ENCODE assay signal across 9 mouse cellular contexts in genomic region chr3:56000259-56000658, GRCm38 (mm10).
DNase-seq lines count a peak whose midpoint lies in the region; ATAC-seq and TF ChIP-seq lines count a peak whose summit lies in the region.
"Had no signal": no experiment of that assay in that cellular context is flagged by ENCODE, and none has a peak within 500 bp of the region (broad histone marks: within the 10 kb centered on the region; RNA-seq: fewer than 3 reads in every experiment).

No protein-coding gene starts in this region.

- no peaks in the 10 kb centered on the region for H3K4me1 ChIP-seq in liver, adult 2 months (ENCODE audit: control insufficient read depth, insufficient read depth, low read length)
- H3K4me1 ChIP-seq in forebrain, embryonic 15.5 days, result no peaks in the 10 kb centered on the region
- H3K4me1 ChIP-seq in neural tube, embryonic 14.5 days (ENCODE audit: control insufficient read depth, insufficient read depth, low read length), result no peaks in the 10 kb centered on the region
- H3K4me1 ChIP-seq: heart, embryonic 13.5 days had no signal

- WGBS in liver, adult 2 months, result 2% methylated on average over 1 of the region's 1 CpGs
- WGBS in forebrain, embryonic 15.5 days, result 6% methylated on average over 1 of the region's 1 CpGs
- WGBS in neural tube, embryonic 14.5 days, result 0% methylated on average over 1 of the region's 1 CpGs

- no peaks in the 10 kb centered on the region for H3K9me3 ChIP-seq in forebrain, embryonic 15.5 days
- H3K9me3 ChIP-seq in neural tube, embryonic 14.5 days (ENCODE audit: control insufficient read depth, low read length), result no peaks in the 10 kb centered on the region
- H3K9me3 ChIP-seq: heart, embryonic 13.5 days had no signal

- H3K4me3 ChIP-seq in liver, adult 2 months (ENCODE audit: insufficient read depth, low read depth, low read length), result no peak overlapping the region
- H3K4me3 ChIP-seq in forebrain, embryonic 15.5 days, result no peak overlapping the region
- H3K4me3 ChIP-seq in neural tube, embryonic 14.5 days (ENCODE audit: low read depth, low read length), result no peak overlapping the region
- H3K4me3 ChIP-seq: heart, embryonic 13.5 days; myocyte had no signal

- no peaks in the 10 kb centered on the region for H3K27me3 ChIP-seq in liver, adult 2 months (ENCODE audit: control insufficient read depth, insufficient read depth, low read length)
- H3K27me3 ChIP-seq in forebrain, embryonic 15.5 days, result no peaks in the 10 kb centered on the region
- H3K27me3 ChIP-seq in neural tube, embryonic 14.5 days (ENCODE audit: control insufficient read depth, insufficient read depth, low read length), result no peaks in the 10 kb centered on the region
- H3K27me3 ChIP-seq: heart, embryonic 13.5 days had no signal

- H3K9ac ChIP-seq in liver, adult 2 months (ENCODE audit: low read depth, low read length), result no peak overlapping the region
- no peak overlapping the region for H3K9ac ChIP-seq in forebrain, embryonic 15.5 days (replicated peaks)
- H3K9ac ChIP-seq in neural tube, embryonic 14.5 days (replicated peaks; ENCODE audit: low read depth, low read length), result no peak overlapping the region
- H3K9ac ChIP-seq: heart, embryonic 13.5 days had no signal

- H3K27ac ChIP-seq in liver, adult 2 months (replicated peaks; ENCODE audit: insufficient read depth, low read depth, low read length), result no peak overlapping the region
- H3K27ac ChIP-seq in forebrain, embryonic 15.5 days (replicated peaks), result no peak overlapping the region
- no peak overlapping the region for H3K27ac ChIP-seq in neural tube, embryonic 14.5 days (ENCODE audit: low read depth, low read length)
- H3K27ac ChIP-seq: heart, embryonic 13.5 days had no signal

- TF ChIP-seq CTCF in liver, adult 2 months (IDR thresholded peaks at IDR 0.05; ENCODE audit: low read depth, low read length), result peak; percentile 45; the same call in 1 of the 2 replicates

- intact Hi-C loops in gastrocnemius, postnatal 36 days (cut with DNase I), result loop anchor here (10.0 kb wide), 1 partner anchor 475 kb away; no protein-coding TSS in a partner anchor

- TF ChIP-seq POLR2A in liver, adult 2 months (IDR thresholded peaks at IDR 0.05; ENCODE audit: extremely low read depth, insufficient read depth, low read length), result no peak

- DNase-seq in liver, adult 2 months (ENCODE audit: extremely low read depth, low read depth, low spot score), result peak; percentile 58
- DNase-seq in liver, result no peak
- peak; percentile 63 for DNase-seq in R1 (ENCODE audit: low read depth, low spot score)
- DNase-seq in gastrocnemius, postnatal 36 days, result no peak
- DNase-seq in frontal cortex, postnatal 36 days (ENCODE audit: low spot score in 2 of 2), result no peak

- H3K79me2 ChIP-seq in liver, adult 2 months (ENCODE audit: control insufficient read depth, insufficient read depth, low read length), result no peaks in the 10 kb centered on the region

- H3K4me2 ChIP-seq in forebrain, embryonic 15.5 days (replicated peaks), result no peak overlapping the region
- no peak overlapping the region for H3K4me2 ChIP-seq in neural tube, embryonic 14.5 days (ENCODE audit: low read depth, low read length)
- H3K4me2 ChIP-seq: heart, embryonic 13.5 days had no signal

- ATAC-seq in forebrain, embryonic 15.5 days (replicated peaks), result peak; percentile 51
- ATAC-seq in neural tube, embryonic 14.5 days (ENCODE audit: low read depth), result peak; percentile 79

- no peaks in the 10 kb centered on the region for H3K36me3 ChIP-seq in liver, adult 2 months (ENCODE audit: control insufficient read depth, insufficient read depth, low read length)
- H3K36me3 ChIP-seq in forebrain, embryonic 15.5 days, result peaks cover 26% of the 10 kb centered on the region
- H3K36me3 ChIP-seq in neural tube, embryonic 14.5 days (ENCODE audit: control insufficient read depth, insufficient read depth, low read length), result peaks cover 11% of the 10 kb centered on the region; the same call in 1 of the 2 replicates

Comparison
In these comparisons a context has a peak if more than half of its experiments do, and no peak if none do; other contexts are left out.
1. DNase-seq: peak in liver, adult 2 months (single experiment) and R1 (single experiment); none in liver (single experiment), gastrocnemius, postnatal 36 days (0 of 2) and frontal cortex, postnatal 36 days (0 of 2).